Mouse (Mus musculus): ENCODE measurements around the gene Gm37240.
"Not testable (repeated sequence)": the region's sequence is repeated elsewhere in the genome, so short reads cannot be mapped to it uniquely, and the experiment has no call there.

Gene Gm37240

DNA sequence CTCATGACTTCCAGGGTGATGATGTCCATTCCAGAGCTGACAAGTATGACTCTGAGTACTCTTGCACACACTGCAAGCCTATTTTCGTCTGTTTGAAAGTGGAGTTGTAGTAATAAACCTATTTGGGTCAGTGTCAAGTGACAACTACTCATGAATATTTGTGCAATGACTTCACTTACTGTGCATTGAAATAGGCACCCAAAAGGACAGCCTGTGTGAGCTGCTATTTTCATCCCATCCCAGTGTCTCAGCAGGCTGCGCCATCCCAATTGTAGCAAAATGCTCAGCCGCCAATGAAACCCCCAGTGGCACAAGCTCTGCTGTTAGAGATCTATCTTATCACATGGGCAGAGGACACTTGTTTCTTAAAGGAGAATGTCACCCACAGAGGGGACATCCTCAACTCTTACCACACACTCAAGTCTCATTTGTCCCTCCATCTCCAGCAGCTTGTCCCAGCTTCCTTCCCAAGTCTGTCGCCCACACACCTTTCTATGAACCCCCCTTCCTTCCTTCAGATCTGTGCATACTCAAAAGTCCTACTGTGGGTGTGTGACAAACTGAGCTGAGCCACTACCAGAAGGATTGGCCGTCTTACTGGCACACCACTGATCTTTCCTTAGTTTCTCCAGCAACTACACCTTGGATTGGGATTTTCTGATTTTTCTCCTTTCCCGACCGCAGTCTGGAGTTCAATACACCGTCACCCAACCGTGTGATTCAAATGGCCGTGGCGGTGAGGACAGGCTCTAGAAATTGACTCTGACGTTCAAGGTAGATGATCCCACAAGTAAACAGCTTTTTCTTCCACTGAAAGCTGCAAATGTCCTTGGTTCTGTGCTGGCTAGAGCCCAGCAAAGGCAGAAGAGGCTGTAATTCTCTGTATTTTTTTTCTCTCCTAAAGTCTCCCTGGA is 1234.4 kb downstream of the Gm37240 start:
- no peak for DNase-seq

DNA sequence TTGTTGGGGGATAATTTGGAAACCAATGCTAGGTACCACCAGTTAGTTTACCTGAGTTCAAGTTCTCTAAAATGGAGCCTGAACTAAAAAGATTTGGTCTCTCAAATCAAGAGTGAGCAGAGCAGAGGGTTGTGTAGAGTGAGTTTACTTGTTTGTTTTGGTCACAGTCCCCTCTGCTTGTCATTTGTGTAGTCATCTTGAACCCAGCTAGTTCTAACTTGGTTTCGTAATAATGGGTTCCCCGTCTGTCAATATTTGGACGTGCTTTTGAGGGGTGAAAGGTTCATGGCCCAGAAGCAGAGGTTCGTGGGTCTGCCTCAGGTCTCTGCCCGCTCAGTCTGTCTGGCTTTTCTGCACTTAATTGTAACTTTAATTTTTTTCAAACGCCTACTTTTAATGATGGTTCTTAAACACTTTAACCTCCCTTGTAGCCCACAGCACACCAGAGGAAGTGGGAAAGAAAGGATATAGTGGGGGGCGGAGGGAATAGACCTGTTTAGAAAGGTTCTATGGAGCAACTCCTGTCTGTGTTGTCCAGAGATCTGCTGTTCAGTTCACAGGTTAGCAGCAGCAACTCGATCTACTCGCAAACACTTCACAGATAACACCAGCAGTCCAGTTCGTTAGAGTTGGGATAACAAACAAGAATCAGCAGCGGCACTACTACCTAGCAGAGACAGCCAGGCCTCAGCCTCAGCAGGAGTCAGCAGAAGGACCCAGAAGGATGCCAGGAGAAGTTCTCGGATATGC is 1237.6 kb downstream of the Gm37240 start:
- DNase-seq = no peak

DNA sequence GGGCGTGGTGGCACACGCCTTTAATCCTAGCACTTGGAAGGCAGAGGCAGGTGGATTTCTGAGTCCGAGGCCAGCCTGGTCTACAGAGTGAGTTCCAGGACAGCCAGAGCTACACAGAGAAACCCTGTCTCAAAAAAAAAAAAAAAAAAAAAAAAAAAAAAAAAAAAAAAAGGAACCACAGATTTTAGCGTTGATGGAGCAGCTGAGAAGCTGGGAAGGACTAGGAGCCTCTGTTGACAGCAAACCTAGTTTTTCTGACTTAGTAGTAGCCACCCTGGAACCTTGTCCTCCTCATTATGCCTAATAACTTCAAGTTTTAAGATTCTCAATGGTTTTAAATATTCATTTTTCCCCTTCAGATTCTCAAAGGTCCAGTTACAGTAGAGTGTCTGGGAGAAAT is 1239.2 kb downstream of the Gm37240 start:
- DNase-seq = not testable (repeated sequence)

DNA sequence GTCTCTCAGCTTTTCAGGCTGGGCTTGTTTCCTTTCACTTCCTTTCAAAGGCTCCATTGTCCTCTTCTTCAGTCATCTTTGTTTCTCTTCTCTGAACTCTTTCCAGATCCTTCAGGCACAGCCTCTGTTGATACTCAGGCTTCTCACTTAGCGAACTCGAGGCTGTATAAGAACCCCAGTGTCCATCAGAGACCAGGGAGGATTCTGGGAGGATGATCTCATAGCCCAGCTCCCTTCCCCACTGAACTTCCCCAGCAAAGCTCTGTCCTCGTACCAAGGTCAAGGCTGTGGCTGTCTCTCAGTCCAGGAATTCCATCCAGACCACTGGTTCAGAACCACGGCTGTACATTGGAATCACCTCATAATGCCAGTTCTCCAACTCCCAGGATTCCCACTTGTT is 1239.7 kb downstream of the Gm37240 start:
- peak; percentile 68 for DNase-seq

DNA sequence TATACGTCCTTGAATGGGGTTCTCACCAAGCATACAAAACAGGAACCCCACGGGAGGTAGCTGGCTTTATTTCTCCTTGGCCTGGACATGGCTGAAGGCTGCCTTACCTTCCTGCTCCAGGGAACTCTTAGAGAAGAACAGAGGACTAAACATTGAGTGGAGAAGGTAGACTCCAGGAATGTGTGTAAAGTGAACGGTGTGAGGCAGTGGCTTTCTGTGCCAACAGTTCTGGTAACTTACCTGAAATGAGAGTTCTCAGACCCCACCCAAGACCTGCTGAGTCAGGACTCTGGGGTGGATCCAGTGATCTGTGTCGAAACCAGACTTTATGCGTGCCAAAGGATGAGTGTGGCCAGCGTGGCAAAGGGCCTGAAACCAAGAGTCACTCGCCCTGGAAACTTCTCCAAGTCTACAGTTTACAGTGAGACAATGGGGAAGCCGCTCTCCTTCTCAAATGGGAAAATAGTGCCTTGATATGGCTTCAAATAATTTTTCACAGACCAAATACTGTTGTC is 1240.9 kb downstream of the Gm37240 start:
- DNase-seq = no peak

DNA sequence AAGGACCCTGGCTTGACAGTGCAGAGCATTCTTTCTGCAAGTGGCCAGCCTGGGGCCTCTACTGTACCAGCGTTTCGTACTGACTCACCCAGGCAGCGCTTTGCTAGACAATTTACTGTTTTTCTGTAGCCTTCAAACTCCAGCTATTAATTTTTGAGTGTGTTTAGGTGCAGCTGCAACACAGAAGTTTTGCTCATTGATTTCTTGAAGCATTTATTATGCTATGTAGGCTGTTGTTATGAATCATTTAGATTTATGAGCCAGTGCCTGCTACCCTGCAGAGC is 1241.4 kb downstream of the Gm37240 start:
- DNase-seq = no peak

DNA sequence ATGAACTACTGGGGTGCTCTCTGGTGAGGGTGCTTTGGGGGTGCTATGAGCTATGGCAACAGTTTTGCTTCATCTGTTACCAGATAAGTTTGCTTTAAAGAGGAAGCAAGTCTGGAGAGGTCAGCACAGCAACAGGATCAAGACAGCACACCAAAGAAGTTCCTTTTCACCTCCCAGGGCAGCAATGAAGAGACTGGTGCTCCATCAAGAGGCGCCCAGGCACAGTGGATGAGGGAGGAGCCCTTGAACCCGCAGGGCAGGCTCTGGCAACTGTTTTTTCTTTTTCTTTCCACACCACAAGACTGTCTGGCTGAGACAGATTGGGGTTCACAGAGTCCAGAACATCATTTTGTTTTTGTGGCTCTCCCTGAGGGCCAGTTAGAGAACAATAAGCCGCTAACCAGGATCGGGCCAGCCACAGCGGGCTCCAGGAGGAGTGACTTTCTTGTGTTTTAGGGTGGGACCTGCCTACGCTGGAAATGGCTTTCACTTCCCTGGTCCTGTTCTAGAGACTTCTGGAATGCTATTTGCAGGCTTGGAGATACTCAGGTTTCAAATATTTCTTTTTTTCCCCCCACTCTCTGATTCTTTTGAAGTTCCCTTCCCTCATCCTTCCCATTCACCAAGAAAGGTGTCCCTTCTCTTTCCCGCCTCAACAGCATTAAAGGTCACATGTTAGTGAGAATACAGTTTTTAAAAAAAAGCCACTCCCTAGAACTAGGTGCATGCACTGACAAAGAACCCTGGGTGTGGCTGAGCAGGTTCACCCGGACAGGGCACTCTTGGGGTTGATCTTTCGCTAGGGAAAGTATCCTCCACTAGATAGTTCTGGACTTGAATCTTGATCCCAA is 1241.9 kb downstream of the Gm37240 start:
- DNase-seq = no peak

DNA sequence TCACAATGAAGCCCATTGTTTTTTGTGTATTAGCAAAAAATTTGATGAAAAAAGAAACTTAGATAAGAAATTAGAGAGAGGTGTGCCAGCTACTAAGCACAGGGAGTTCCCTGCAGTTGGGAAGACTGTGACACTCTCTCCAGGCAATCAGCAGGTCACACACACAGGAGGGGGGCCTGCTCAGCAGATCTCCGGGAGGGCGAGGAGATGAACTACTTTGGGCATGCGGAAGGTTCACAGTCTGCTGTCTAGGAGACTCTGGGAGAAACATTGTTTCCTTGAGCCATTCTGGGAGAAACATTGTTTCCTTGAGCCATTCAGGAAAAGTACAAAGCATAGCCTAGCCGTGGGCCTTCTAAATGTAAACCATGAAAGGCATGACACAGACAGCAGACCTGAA is 1244.4 kb downstream of the Gm37240 start:
- DNase-seq = no peak

DNA sequence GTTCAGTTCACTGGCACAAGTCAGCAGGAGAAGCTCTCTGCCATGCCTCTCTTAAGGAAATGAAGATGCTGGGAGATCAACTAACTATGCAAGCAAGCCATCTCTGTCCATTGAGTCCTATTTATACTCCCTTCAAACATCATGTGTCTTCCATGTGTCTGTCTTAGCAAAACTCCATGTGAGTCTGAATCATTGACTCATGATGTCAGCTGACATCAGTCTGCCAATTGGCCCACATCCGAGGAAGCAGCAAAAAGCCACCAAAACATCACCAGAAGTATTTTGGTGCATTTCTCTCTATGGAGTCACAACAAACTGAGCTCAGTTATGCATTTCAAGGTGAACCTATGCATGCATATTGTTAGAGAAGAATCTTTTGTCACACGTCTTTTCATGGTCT is 1245.9 kb downstream of the Gm37240 start:
- no peak for DNase-seq

DNA sequence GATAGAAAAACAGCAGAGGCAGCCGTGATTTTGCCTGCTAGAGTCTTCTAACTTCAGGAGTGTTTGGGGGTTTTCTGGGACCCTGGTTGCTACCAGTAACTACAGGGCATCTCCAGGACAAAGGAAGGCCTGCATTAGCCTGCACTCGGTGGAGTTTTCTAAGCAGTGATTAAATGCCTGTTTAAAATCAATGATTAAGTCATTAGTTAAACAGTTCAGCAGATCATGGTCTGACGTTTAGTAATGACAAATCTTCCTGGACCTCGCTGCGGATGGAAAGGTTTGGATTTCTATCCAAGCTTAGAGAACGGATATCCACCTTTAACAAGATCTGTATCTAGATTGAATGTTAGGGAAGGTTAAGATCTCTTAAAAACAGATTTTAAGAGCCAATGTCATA is 1246.8 kb downstream of the Gm37240 start:
- no peak for DNase-seq

DNA sequence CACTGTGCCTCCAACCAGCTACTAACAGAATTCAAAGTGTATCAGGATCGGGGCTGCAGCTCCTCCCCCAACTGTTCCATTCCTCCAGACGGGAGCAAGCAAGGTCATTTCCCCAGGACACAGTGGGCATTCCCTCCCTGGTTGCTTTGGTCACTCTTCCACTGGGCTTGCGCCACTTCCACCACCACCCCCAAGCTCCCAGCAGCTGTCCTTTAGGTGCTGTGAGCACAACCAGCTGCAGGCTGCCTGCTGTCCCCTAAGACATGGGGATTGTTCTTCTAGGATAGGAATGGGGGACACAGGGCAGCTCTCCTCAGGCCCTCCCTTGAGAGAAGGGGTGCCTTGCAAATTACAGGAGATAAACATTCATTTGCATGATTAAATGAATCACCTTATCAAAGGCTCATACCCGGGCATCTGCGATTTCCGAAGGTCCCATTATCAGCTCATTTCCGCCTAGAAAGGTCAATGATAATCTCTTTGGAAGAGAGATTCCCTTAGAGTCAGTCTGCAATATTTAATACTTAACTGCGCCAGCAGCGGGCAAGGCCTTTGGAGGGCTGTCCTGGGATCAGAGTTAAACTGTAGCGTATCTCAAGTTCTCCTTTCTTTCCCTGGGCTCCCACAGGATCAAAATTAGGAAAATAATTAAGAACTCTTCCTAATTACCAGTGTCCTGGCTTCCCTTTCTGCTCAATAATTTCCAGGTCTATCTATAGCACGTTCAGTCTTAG is 1247.4 kb downstream of the Gm37240 start:
- no peak for DNase-seq

DNA sequence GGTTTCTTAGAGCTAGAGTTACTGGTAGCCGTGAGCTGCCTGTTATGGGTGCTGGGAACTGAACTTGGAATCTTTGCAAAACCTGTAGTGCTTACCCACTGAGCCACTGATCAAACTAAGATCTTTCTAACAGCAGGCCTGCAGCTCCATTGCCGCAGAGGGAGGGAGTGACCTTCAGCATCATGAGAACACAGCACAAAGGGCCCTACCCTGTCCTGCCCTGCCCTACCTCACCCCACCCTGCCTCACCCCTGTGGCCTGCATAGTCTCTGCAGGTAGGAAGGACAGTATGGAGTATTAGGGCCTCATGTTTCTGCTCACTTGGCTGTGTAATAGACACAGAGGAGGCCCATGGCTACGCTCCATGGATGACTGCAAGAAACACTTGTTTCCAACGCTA is 1248.5 kb downstream of the Gm37240 start:
- DNase-seq = no peak

DNA sequence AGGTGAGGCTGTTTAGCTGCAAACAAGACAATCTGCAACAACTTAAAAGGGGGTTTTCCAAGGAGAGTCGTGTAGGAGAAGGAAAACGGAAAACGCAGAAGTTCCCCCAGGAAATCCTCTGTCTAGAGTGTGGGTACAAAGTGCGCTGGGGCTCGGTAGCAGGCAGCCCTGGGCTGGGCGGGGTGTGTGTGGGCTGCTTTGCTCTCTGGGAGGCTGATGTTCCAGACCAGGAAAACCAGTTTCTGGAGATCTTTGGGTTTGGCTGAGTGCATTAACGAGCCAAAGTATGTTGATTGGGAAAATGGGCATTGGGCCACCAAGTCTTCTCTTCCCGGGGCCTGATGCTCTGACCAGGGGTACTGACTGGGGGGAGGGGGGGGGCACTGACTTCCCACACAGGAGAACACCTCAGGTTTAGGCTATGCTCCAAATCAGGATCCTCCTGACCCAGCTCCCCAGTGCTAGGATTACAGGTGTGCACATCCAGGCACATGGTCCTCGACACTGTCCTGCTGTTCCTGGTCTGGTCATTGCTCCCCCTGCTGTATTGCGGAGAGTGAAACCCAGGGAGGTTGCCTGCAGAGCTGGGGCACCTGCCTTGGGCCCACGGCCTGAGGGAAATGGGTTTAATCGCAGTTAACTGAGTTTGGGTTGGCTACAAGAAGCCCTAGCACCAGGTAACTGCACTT is 1249.3 kb downstream of the Gm37240 start:
- DNase-seq = no peak

DNA sequence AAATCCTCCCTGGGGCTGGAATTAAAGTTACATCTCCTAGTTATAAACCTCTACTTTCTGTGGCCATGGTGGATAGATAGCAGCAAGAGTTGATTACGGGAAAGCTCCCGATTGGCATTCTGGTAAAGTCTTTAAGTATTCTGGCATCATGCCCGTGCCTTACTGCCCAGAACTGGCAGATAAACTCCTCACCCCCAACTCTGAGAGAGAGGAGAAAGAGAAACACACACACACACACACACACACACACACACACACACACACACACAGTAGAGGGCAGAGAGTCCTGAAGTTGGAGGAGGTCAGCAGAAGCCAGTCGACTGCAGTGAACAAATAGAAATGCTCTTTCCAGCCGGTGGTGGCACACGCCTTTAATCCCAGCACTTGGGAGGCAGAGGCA is 1250.2 kb downstream of the Gm37240 start:
- DNase-seq = no peak

DNA sequence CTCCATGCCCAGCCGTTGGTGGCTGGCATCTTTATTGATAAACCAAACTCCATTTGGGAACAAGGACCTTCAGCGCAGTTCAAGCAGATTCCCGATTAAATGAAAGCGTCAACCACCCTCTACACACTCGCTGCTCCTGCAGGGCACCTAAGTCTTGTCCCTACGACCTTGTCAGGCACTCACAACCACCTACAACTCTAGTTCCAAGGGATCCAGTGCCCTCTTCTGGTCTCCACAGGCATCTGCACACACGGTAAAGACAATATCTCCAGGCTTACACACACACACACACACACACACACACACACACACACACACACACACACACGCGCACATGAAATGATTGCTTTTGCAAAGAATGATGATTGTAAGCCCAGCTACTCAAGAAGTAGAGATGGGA is 1255.7 kb downstream of the Gm37240 start:
- DNase-seq = no peak

DNA sequence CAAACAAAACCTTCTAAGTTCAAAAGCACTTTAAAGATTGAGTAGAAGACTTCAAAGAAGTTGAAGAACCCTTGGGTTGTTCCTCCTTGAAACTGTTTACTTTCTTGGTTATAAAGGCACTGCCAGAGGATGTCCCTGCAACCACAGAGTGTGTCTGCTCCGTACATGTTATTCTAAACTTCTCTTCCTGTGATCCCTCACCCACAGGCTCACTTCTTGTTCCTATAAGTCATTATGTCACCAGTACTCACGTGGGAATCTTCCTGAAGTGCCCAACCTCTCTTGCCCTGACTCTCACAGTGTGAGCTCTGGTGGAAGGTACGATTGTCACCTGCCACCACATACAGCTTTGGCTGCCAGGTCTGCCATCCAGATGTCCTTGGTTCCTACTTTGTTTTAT is 1265.3 kb downstream of the Gm37240 start:
- no peak for DNase-seq

DNA sequence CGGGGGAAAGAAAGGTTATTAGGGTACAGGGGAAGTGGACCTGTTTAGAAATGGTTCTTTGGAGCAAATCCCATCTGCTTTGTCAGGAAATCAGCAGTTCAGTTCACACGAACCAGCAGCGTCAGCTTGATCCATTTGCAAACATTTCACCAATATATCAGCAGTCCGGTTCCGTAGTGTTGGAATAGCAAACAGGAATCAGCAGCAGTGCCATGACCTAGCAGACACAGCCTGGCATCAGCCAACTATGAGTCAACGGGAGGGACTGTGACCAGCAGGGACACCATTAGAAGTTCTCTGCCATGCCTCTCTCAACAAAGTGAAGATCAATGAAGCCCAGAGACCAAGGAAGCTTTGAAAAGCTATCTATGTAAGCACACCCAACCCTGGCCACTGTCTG is 1267.6 kb downstream of the Gm37240 start:
- DNase-seq = no peak

DNA sequence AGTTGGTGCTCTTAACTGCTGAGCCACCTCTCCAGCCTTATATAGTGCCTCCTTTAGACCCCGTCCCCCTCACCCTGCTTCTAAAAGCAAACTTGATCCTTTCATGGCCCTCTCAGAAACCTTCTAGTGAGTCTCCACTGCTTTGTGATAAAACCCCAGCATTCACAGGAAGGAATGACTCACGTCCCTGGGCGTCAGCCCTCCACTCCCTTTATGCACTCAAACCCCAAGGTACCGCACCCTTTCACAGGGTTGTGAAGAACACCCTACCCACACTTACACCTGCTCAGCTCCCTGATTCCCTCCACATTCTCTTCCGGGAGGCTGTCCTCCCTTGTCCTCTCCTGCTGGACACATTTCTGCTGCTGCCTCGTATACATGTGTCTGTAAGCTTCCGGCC is 1268.3 kb downstream of the Gm37240 start:
- no peak for DNase-seq

DNA sequence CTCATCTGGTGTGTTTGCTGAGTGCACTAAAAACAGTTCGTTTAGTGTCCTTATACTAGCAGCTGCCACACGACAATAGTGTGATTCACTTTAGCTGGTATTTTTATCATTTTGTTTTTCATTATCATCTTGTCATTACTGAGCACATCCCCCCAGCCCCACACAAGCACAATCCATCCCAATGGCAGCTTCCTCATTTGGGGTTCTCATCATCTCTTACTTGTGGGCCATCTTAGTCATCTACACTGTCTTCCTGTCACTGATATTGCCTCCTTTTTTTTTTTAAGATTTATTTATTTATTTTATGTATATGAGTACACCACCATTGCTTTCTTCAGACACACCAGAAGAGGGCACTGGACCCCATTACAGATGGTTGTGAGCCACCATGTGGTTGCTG is 1268.7 kb downstream of the Gm37240 start:
- DNase-seq = no peak

DNA sequence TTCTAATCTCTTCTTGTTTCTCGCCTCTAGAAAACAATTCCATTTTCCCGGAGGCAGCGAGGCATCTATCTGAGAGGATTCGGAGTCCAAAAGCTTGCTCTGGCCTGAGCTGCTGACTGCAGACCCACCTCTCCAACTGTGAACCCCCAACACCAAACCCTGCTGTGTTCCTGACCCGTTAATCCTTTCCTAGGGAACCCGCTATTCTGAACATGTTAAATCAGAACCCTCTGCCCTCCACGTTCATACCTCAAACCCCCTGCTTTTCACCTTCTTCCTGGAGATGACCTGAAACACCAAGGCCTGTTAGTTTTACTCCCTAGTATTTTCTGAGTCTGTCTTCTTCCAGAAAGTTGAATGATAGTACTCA is 1271.5 kb downstream of the Gm37240 start:
- DNase-seq = no peak

DNA sequence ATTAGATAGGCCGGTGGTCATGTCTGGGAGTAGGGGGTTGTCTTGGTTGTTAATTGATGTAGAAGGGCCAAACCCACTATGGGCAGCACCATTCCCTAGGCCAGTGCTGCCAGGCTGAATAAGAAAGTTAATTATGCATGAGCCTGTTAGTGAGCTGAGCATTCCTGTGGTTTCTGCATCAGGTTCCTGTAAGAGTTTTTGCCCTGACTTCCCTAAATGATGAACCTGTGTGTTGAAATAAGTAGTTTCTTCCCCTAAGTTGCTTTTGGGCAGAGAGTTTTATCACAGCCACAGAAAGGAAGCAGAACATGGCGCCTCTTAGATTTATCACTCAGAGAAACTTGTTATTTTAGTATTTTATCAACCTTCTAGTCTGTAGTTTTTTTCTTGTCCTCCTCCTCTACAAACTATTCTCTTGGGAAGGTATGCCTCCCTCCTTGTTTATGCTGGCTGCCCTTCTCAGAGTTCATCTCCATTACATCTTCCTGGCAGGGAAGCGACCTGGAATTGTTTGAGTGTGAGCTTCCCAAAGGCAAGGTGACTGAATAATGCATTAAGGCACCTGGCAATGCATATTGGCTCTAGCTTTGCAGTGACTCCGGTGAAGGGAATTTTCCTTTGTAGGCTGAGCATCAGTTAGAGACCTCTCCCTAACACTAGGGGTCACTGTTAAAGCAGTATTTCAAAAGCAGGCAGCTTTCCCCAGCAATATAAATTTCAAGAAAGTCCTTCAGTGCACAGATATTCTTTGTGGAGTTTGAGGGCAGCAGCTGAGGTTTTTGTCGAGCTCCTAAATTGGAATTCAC is 1272.1 kb downstream of the Gm37240 start:
- DNase-seq = peak; percentile 64

All from retina, postnatal 1 day (tissue).